Mouse (Mus musculus): ENCODE data around the gene Akr1c13. TPM values are rescaled to one million over a fixed set of nuclear protein-coding genes. Genes with fewer than 3 reads are reported as not detected.
"Not testable (repeated sequence)": the region's sequence is repeated elsewhere in the genome, so short reads cannot be mapped to it uniquely, and the experiment has no call there.

The Akr1c13 gene
- polyA plus RNA-seq, 1 experiment from 2014 or later: 3.7 TPM

- ATAC-seq (replicated peaks; ENCODE audit: insufficient number of reproducible peaks, low FRiP score, low TSS enrichment): no peak
- WGBS (ENCODE audit: insufficient replicate concordance): 62% methylated on average over 9 of the region's 9 CpGs
- Histone ChIP-seq H3K4me2 (no peak overlapping the region), H3K9ac (ENCODE audit: low read depth, low read length) (no peak overlapping the region), H3K4me1 (ENCODE audit: control insufficient read depth, insufficient read depth, low read length) (no peaks in the 10 kb centered on the region), H3K27ac (ENCODE audit: low read depth, low read length) (no peak overlapping the region), H3K27me3 (ENCODE audit: control insufficient read depth, insufficient read depth, low read length) (no peaks in the 10 kb centered on the region), H3K36me3 (ENCODE audit: control insufficient read depth, insufficient read depth, low read length) (no peaks in the 10 kb centered on the region), H3K9me3 (replicated peaks; ENCODE audit: control insufficient read depth, low read length) (no peaks in the 10 kb centered on the region), H3K4me3 (ENCODE audit: low read depth, low read length) (no peak overlapping the region)
Observed at GRCm38 (mm10) chr13:4183116-4183515, 7.8 kb upstream of the Akr1c13 start.

- not testable (repeated sequence) for H3K27ac ChIP-seq (ENCODE audit: low read depth, low read length); H3K9ac ChIP-seq (ENCODE audit: low read depth, low read length); H3K4me1 ChIP-seq (ENCODE audit: control insufficient read depth, insufficient read depth, low read length); H3K36me3 ChIP-seq (ENCODE audit: control insufficient read depth, insufficient read depth, low read length); H3K4me3 ChIP-seq (ENCODE audit: low read depth, low read length); H3K9me3 ChIP-seq (replicated peaks; ENCODE audit: control insufficient read depth, low read length); ATAC-seq (replicated peaks; ENCODE audit: insufficient number of reproducible peaks, low FRiP score, low TSS enrichment); H3K27me3 ChIP-seq (ENCODE audit: control insufficient read depth, insufficient read depth, low read length); H3K4me2 ChIP-seq
- WGBS (ENCODE audit: insufficient replicate concordance): 76% methylated on average over 7 of the region's 7 CpGs
Observed at GRCm38 (mm10) chr13:4186641-4187411, 4.1 kb upstream of the Akr1c13 start.

GRCm38 (mm10) chr13:4188174-4188573, 2.8 kb upstream of the Akr1c13 start:
- no peak overlapping the region for H3K9ac ChIP-seq (ENCODE audit: low read depth, low read length)
- 83% methylated on average over 2 of the region's 2 CpGs for WGBS (ENCODE audit: insufficient replicate concordance)
- H3K4me3 ChIP-seq (ENCODE audit: low read depth, low read length): no peak overlapping the region
- H3K27me3 ChIP-seq (ENCODE audit: control insufficient read depth, insufficient read depth, low read length): no peaks in the 10 kb centered on the region
- H3K4me2 ChIP-seq: no peak overlapping the region
- no peaks in the 10 kb centered on the region for H3K36me3 ChIP-seq (ENCODE audit: control insufficient read depth, insufficient read depth, low read length)
- H3K4me1 ChIP-seq (ENCODE audit: control insufficient read depth, insufficient read depth, low read length): no peaks in the 10 kb centered on the region
- ATAC-seq (replicated peaks; ENCODE audit: insufficient number of reproducible peaks, low FRiP score, low TSS enrichment): no peak
- no peak overlapping the region for H3K27ac ChIP-seq (ENCODE audit: low read depth, low read length)
- no peaks in the 10 kb centered on the region for H3K9me3 ChIP-seq (replicated peaks; ENCODE audit: control insufficient read depth, low read length)

- Histone ChIP-seq H3K27ac (ENCODE audit: low read depth, low read length) (no peak overlapping the region), H3K9ac (ENCODE audit: low read depth, low read length) (no peak overlapping the region), H3K4me1 (ENCODE audit: control insufficient read depth, insufficient read depth, low read length) (no peaks in the 10 kb centered on the region), H3K27me3 (ENCODE audit: control insufficient read depth, insufficient read depth, low read length) (no peaks in the 10 kb centered on the region), H3K4me2 (no peak overlapping the region), H3K4me3 (ENCODE audit: low read depth, low read length) (no peak overlapping the region), H3K36me3 (ENCODE audit: control insufficient read depth, insufficient read depth, low read length) (no peaks in the 10 kb centered on the region), H3K9me3 (replicated peaks; ENCODE audit: control insufficient read depth, low read length) (no peaks in the 10 kb centered on the region)
- ATAC-seq (replicated peaks; ENCODE audit: insufficient number of reproducible peaks, low FRiP score, low TSS enrichment): no peak
- 42% methylated on average over 3 of the region's 3 CpGs for WGBS (ENCODE audit: insufficient replicate concordance)
Observed at GRCm38 (mm10) chr13:4192511-4192910, 1.6 kb downstream of the Akr1c13 start.

- no peak for ATAC-seq (replicated peaks; ENCODE audit: insufficient number of reproducible peaks, low FRiP score, low TSS enrichment)
- Histone ChIP-seq H3K27me3 (ENCODE audit: control insufficient read depth, insufficient read depth, low read length) (no peaks in the 10 kb centered on the region), H3K4me2 (no peak overlapping the region), H3K4me3 (ENCODE audit: low read depth, low read length) (no peak overlapping the region), H3K27ac (ENCODE audit: low read depth, low read length) (no peak overlapping the region), H3K9ac (ENCODE audit: low read depth, low read length) (no peak overlapping the region), H3K36me3 (ENCODE audit: control insufficient read depth, insufficient read depth, low read length) (no peaks in the 10 kb centered on the region), H3K9me3 (replicated peaks; ENCODE audit: control insufficient read depth, low read length) (no peaks in the 10 kb centered on the region), H3K4me1 (ENCODE audit: control insufficient read depth, insufficient read depth, low read length) (no peaks in the 10 kb centered on the region)
- 30% methylated on average over 1 of the region's 1 CpGs for WGBS (ENCODE audit: insufficient replicate concordance)
Observed at GRCm38 (mm10) chr13:4206147-4206903, 15.4 kb downstream of the Akr1c13 start.

- ATAC-seq (replicated peaks; ENCODE audit: insufficient number of reproducible peaks, low FRiP score, low TSS enrichment): no peak
- Histone ChIP-seq H3K4me3 (ENCODE audit: low read depth, low read length) (no peak overlapping the region), H3K9me3 (replicated peaks; ENCODE audit: control insufficient read depth, low read length) (no peaks in the 10 kb centered on the region), H3K27ac (ENCODE audit: low read depth, low read length) (no peak overlapping the region), H3K27me3 (ENCODE audit: control insufficient read depth, insufficient read depth, low read length) (no peaks in the 10 kb centered on the region), H3K36me3 (ENCODE audit: control insufficient read depth, insufficient read depth, low read length) (no peaks in the 10 kb centered on the region), H3K9ac (ENCODE audit: low read depth, low read length) (no peak overlapping the region), H3K4me2 (no peak overlapping the region), H3K4me1 (ENCODE audit: control insufficient read depth, insufficient read depth, low read length) (no peaks in the 10 kb centered on the region)
- 65% methylated on average over 20 of the region's 20 CpGs for WGBS (ENCODE audit: insufficient replicate concordance)
Observed at GRCm38 (mm10) chr13:4211560-4212299, 20.8 kb downstream of the Akr1c13 start.

GRCm38 (mm10) chr13:4212309-4212708, 21.4 kb downstream of the Akr1c13 start:
- H3K27me3 ChIP-seq (ENCODE audit: control insufficient read depth, insufficient read depth, low read length): no peaks in the 10 kb centered on the region
- no peaks in the 10 kb centered on the region for H3K9me3 ChIP-seq (replicated peaks; ENCODE audit: control insufficient read depth, low read length)
- no peak overlapping the region for H3K4me3 ChIP-seq (ENCODE audit: low read depth, low read length)
- no peaks in the 10 kb centered on the region for H3K4me1 ChIP-seq (ENCODE audit: control insufficient read depth, insufficient read depth, low read length)
- no peak for ATAC-seq (replicated peaks; ENCODE audit: insufficient number of reproducible peaks, low FRiP score, low TSS enrichment)
- H3K4me2 ChIP-seq: no peak overlapping the region
- WGBS (ENCODE audit: insufficient replicate concordance): 62% methylated on average over 3 of the region's 3 CpGs
- no peaks in the 10 kb centered on the region for H3K36me3 ChIP-seq (ENCODE audit: control insufficient read depth, insufficient read depth, low read length)
- no peak overlapping the region for H3K27ac ChIP-seq (ENCODE audit: low read depth, low read length)
- no peak overlapping the region for H3K9ac ChIP-seq (ENCODE audit: low read depth, low read length)

DNA sequence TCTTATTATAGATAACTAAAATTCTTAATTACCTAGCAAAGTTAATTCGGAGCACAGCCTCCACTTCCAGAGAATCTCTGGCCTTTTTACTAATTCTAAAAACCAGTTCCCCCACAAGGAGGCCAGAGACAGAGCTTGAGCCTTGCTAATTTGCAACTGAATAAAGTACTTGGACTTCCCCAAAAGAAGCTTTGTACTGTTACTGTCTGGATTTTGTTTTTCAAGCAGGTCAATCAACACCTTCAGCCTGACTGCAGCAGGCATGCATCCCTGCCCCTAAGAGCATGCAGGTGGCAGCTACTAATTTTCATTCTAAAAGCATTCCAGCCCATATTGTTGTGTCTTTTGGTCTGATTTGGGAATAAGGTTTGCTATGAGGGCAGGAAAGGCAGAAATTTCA, 24.5 kb downstream of the Akr1c13 start:
- not testable (repeated sequence) for H3K9me3 ChIP-seq (replicated peaks; ENCODE audit: control insufficient read depth, low read length); H3K4me2 ChIP-seq; H3K9ac ChIP-seq (ENCODE audit: low read depth, low read length); H3K27ac ChIP-seq (ENCODE audit: low read depth, low read length); ATAC-seq (replicated peaks; ENCODE audit: insufficient number of reproducible peaks, low FRiP score, low TSS enrichment); H3K4me1 ChIP-seq (ENCODE audit: control insufficient read depth, insufficient read depth, low read length); H3K36me3 ChIP-seq (ENCODE audit: control insufficient read depth, insufficient read depth, low read length); H3K4me3 ChIP-seq (ENCODE audit: low read depth, low read length); H3K27me3 ChIP-seq (ENCODE audit: control insufficient read depth, insufficient read depth, low read length)
- WGBS (ENCODE audit: insufficient replicate concordance): 72% methylated on average over 1 of the region's 1 CpGs
